Mouse (Mus musculus): ENCODE measurements around the gene Slc48a1.

The Slc48a1 gene

DNA sequence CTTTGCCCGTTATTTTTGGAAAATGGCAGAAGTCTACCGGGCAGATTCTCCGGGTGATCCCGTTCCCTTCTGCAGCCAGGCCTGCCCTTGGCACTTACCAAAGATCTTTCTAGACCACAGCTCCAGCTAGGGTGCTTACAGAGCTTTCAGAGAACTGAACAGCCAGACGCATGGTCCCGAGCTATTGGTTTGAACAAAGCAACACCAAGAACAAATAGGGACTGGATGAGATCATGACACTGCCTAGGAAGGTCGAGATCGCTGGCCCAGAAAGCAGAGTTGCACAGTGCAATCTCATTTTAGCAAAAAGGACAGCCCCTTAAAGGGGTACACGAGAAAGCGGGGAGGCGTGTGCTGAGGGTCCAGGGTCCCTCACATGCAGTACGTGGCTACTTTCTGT is 45.2 kb downstream of the Slc48a1 start:
- in situ Hi-C loops (cut with MboI, MseI) = loop anchor here in 1 of 2 experiments (10.0 kb wide), 1 partner anchor 1119 kb away; no protein-coding TSS in a partner anchor

DNA sequence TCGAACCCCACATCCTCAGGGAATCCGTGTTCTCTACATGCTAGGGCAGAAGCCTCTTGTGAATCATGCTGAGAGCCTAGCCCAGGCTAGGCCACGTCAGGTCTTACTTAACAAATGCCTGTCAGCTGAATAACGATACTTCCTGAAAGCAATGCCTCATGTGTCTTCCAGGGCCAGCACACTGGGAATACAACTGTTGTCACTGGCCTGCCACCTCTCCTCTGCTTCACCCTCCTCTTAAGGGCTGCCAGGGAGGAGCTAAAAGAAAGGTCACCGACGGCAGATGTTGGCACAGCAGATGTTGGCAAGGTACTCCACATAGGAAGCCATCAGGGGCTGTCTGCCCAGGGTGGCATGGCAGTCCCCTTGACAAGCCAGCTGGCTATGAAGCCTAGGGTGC is 45.7 kb downstream of the Slc48a1 start:
- in situ Hi-C loops (cut with MboI, MseI) = loop anchor here in 1 of 2 experiments (10.0 kb wide), 1 partner anchor 1119 kb away; no protein-coding TSS in a partner anchor

DNA sequence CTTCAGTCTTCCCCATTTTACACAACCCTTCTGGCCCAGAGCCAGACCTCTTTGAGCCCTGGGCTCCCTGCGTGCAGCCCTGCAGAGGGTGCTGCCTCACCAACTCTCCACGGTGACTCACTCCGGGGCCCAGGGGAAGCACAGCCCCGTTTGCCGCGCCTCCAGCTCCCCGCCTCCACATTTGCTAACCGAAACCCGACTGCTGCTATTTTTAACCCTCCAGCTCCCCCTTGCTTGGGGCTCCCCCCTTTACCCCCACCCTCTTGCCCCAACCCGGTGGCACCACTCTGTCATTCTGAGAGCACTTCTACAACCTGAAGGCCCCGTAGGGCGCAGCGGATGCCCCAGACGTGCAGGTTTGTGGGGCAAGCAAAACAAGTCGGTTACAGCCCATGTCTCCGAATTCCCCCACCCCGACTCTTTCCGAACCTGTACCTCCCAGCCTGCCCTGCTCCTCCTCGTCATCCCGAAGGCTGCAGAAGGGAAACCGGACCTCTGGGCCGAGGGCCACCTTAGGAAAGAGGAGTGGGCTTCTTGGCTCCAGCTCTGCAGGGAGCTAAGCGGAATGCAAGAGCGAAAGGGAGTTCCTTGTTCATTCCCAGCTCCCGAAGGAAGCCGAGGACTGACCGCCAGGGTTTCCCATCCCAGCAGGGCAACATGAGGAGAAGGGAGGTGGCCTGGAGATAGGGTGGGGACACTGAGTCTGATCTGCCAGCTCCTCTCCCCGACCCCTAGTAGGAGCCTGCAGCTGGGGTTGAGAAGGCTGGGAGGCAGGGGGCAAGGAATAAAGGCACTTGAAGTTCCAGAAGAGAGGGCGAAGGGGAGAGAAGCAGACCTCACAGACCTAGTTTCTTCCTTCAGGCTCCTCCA is 47.0 kb downstream of the Slc48a1 start:
- in situ Hi-C loops (cut with MboI, MseI) = loop anchor here in 1 of 2 experiments (10.0 kb wide), 1 partner anchor 1121 kb away; no protein-coding TSS in a partner anchor

DNA sequence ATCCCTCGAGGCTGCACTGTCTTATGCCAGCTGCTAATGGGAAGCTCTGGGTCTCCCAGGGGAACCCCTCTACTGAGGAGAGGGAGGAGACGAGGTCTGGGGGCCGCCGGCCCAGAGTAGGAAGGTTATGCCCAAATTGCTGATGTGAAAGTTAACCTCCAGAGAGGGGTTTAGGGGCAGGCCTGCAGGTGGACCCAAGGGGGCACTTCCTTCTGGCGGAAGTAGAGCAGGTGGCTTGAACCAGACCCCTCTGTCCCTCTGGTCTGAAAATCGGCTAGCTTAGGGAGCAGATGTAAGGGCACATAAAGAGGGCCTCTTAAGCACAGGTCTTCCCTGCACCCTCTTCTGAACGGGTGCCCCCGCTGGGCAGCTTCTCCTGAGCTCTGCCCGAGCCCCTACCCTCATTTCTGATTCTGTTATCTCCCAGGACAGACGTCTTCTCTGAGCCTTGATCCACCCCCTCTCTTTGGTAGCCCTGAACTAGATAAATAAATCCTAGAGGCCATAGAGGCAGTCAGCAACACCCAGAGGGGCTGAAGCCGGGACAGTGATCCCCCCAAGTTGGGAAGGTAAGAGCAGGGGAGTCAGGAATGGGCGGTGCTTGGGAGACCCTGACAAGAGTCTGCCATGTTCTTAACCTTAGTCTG is 47.7 kb downstream of the Slc48a1 start:
- in situ Hi-C loops (cut with MboI, MseI) = loop anchor here in 1 of 2 experiments (10.0 kb wide), 1 partner anchor 1121 kb away; no protein-coding TSS in a partner anchor

DNA sequence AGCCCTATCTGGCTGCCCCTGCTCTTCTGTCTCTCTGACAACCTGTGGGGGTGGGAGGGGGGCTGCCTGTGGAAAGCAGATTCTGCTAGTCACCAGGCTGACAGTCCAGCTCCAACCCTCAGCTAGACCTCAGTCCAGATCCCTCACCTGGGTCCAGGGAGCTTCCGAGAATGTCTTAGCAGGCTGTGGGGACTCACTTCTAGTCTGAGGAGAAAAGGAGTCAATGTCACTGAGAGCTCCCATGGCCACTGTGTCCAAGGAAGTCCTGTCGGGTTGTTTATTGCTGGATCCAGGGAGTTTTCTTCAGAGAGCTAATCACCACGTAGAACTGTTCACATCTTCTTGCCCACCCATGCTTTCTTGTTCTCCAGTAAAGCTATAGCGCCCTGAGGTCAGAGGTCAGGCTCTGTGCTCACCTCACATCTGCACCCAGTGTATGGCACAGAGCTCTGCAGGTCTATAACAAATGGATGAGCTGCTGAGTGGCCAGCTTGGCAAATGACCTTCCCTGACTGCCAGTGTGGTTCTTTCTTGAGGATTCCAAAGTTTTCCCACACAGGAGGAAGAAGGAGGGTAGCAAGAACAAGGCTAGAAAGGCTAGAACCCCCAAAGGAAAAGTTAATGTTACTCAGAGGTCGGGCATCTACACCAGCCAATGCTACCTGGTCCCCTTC is 48.4 kb downstream of the Slc48a1 start:
- in situ Hi-C loops (cut with MboI, MseI) = loop anchor here in 1 of 2 experiments (10.0 kb wide), 1 partner anchor 1122 kb away; no protein-coding TSS in a partner anchor

DNA sequence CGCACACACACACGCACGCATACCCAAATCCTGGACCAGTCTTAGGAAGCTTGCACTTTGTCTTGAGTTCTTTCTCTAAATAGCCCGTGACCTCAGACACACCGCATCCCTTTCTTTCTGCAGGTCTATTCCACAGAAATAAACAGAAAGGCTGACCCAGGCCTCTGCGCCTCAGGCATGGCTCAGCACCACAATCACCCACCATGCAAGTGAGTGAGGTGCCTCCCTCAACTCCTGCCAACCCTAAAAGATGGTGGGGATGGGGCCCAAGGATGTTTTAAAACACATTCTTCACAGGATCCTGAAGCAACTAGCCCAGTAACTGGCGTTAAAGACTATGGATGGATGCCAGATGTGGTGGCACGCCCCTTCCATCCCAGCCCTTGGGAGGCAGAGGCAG is 49.1 kb downstream of the Slc48a1 start:
- in situ Hi-C loops (cut with MboI, MseI) = loop anchor here in 1 of 2 experiments (10.0 kb wide), 1 partner anchor 1123 kb away; no protein-coding TSS in a partner anchor

DNA sequence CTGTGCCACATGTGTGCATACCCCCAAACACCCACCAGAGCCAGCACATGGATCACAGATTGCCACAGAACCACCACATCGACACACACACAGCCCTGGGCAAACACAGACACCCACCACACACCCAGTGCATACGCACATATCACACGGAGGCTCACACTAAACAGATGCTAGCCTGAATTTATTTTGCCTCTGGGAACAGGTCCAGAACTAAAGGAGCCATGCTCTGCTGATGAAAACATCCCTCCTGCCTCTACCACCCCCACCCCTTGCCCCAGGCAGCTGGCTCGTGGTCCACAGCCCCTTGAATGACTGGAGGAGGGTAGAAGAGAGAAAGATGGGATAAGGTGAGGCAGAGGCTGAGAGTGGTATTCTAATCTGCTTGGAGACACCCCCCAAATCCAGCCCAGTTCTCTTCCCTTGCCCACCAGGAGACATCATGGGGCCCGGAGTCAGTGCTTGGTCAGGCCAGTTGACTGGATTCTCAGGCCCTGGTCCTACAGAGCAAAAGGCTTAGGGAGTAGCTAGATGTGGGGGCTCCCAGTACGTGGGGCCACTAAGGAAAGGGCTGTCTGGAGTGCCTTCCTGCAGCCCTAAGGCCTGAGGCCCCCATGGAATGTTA is 50.0 kb downstream of the Slc48a1 start:
- in situ Hi-C loops (cut with MboI, MseI) = loop anchor here in 1 of 2 experiments (10.0 kb wide), 1 partner anchor 1124 kb away; no protein-coding TSS in a partner anchor

DNA sequence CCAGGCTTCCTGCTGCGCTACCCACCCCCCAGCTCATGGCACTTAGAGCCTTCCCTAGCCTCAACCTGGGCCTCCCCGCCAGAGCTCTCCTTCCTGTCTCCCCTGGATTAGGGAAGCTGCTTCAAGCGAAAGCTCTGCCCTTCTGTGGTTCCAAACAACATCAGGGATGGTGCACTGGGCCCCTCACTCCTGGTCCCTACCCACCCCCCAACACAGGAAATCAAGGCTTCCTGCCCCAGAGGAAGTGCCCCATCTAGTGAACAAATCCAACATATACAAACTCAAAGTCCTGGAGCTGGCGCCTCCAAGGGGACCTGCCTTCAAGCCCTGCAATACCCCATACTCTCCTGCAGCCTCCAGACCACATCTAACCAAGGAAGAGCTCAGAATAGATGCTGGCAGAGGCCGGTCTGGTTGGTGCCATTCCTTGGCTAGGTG is 50.6 kb downstream of the Slc48a1 start:
- in situ Hi-C loops (cut with MboI, MseI) = loop anchor here in 1 of 2 experiments (10.0 kb wide), 1 partner anchor 1124 kb away; no protein-coding TSS in a partner anchor

DNA sequence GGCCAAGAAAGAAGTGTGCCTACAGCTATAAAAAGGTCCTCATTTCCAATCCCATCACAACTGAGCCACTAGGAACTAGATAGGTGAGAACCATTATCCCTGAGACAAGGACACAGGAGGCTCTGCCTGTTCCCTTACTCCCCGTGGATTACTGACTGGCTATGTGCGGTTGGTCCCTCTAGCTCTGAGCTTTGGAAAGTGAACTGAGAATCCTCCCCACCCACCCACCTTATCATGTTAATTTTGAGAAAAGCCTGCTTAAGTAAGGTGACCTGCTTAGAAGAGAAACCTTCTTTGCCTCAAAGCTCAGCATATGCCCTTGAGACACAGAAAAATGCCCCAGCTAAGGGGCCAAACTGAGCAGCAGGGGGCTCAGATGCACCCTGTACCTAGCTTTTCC is 51.1 kb downstream of the Slc48a1 start:
- in situ Hi-C loops (cut with MboI, MseI) = loop anchor here in 1 of 2 experiments (10.0 kb wide), 1 partner anchor 1125 kb away; no protein-coding TSS in a partner anchor

DNA sequence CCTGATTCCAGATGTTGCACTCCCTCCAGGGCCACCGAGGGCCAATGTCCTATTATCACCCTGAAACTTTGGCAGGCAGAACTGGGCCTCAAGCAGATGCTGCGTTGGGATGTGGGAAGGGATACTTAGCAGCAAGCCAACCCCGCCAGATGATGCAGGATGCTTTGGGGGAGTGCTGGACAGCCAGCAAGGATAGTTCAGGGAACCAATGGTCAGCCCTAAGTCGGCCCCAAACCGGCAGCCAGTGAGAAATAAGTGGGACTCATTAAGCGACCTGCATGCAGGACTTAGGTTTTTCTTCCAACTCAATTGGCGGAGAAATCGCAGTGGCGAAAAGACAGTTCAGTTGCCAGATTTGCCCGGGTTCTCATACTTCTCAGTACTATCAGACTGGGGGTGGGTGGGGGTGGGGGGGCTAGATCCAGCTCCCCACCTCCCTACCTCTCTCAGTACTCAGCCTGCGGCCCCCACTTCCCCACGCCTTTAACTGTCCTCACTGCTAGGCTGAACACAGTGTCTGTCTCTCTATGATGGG is 52.0 kb downstream of the Slc48a1 start:
- in situ Hi-C loops (cut with MboI, MseI) = loop anchor here (10.0 kb wide), 2 partner anchors 366 to 456 kb away; no protein-coding TSS in a partner anchor

DNA sequence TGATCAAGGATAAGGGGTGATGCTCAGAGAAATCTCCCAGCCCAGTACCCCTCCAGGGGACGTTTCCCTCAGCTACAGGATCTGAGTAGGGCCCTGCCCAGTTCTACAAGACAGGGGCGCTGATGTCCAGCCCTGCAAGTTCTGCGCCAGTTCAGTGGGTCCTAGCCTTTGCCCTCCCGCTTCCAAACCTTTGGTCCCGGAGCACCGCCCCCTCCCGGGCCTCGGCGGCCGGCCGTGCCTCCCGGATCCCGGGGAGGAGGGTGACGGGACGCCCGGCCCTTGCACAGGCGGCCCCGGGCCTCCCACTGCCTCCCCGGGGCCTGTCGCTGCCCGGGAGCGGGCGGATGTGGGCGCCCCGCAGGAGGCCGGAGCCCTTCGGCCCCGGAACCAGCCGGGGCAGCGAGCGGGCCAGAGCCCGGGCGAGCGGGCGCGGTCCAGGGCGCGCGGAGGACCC is 52.5 kb downstream of the Slc48a1 start:
- in situ Hi-C loops (cut with MboI, MseI) = loop anchor here (10.0 kb wide), 2 partner anchors 366 to 456 kb away; no protein-coding TSS in a partner anchor

DNA sequence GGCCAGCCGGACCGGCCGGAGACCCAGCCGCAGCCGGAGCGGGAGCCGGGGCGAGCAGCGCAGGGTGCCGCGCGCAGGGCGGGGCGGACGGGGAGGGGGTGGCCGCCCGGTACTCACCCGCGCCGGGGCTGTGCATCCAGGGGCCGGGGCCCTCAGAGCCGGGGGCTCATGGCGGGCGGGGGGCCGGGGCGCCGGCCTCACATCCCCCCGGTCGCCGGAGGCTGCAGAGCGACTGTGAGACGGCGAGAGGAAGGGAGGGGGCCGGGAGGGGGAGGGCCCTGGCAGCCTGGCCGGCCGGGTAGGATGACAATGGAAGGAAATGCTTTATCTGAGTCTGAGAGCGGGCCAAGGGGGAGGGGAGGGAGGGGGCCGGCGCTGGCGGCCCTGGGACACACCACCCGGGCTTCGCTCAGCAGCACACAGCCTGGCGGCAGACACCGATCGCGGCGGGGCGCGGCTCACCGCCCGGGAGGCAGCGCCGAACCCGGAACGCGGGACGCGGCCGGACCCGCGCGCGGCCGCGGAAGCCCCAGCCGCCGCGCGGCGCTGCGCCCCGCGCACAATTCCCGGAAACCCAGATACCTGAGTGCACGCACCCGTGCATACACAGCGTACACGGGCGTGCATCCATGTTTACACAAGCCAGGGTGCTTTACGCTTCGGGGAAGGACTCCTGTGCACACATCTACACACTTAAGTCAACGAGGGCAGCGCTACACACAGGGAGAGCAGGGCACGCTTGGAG is 53.1 kb downstream of the Slc48a1 start:
- in situ Hi-C loops (cut with MboI, MseI) = loop anchor here (10.0 kb wide), 2 partner anchors 367 to 457 kb away; no protein-coding TSS in a partner anchor

DNA sequence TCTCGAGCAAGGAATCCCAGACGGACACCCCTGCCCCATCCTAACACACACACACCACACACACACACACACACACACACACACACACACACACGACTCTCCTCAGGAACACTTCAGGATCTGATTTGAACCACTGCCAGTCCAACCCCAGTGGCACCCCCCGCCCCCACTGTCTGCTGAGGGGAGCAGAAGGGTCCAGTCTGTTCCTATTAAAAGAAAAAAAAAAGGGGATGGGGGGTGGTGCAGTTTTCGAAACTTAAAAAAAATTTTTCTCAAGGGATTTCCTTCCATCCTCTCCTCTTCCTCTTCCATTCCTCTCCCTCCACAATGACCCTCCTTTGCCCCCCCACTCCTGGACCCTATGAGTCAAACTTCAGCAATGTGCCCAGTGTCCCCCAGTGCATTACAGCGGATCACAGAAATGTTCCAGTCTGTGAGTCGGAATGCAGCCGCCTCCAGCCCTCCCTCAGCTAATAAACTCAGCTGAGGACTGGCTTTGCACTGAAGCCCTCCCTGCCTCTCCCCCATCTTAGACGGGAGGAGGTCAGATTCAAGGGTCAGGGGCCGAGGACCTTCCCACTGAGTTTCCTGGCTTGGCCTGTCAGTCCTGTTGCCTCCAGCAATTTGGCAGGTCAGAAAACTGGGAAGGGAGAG is 53.8 kb downstream of the Slc48a1 start:
- in situ Hi-C loops (cut with MboI, MseI) = loop anchor here (10.0 kb wide), 2 partner anchors 367 to 457 kb away; no protein-coding TSS in a partner anchor

DNA sequence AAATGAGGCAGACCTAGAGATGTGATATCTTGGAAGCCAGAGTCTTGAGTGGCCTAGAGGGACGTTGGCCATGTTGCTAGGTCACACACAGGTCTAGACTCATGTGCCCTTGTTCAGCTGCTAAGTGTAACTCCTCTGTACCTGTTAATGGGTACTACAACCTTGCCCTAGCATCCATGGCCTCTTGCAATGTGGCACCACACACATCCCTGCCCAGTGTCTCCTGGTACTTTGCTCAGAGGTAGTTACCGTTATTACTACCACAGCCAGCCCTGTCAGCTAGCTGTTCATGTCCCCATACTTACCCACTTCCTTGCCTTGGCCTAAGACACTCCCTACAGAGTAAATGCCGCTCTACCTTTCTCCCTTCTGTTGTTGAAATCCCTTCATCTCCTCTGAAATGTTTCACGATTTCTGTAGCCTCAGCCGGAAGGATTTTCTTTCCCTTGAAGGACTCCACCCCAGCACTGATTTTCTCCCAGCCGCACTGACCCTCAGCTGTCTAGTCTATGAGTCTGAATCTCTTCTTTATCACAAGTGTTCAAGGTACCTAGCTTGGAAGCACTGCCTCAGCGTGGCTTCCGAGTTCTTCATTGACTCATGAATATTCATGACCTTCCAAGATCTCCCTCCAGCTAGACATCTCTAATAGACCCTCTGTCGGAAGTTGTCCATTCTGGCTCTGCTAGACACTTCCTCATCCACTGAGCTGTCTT is 54.6 kb downstream of the Slc48a1 start:
- in situ Hi-C loops (cut with MboI, MseI) = loop anchor here (10.0 kb wide), 2 partner anchors 368 to 458 kb away; no protein-coding TSS in a partner anchor

DNA sequence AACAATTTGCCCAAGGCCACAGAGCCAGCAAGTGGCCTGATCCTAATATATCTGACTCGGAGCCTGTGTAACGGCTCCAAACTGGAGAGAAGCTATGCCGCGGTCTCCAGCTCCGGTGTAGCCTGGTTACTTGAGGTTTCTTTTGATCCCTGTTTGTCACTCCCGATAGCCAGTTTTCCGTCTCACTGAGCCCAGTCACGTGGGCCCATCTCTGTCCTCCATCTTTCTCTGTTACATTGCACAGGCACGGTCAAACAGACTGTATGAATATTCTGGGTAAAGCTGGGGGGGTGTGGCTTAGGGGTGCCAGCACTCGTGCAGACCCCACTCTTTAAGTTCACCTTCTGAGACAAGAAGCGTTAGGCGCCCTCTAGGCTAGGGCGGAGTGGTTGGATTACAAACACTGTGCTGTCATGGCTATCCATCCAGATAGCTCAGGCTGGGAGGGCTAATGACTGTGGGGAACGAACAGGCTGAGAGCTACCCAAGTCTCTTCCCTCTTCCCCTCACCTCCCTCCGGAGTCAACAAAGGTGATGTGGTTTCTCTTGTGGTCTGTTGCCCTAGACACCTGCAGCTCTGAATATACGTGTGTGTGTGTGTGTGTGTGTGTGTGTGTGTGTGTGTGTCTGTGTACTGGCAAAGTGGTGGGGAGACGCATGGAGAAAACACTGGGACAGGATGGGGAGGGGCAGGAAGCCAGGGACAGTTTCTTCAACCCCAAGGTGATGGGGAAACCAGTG is 58.0 kb downstream of the Slc48a1 start:
- in situ Hi-C loops (cut with MboI, MseI) = loop anchor here (10.0 kb wide), 2 partner anchors 372 to 462 kb away; no protein-coding TSS in a partner anchor

DNA sequence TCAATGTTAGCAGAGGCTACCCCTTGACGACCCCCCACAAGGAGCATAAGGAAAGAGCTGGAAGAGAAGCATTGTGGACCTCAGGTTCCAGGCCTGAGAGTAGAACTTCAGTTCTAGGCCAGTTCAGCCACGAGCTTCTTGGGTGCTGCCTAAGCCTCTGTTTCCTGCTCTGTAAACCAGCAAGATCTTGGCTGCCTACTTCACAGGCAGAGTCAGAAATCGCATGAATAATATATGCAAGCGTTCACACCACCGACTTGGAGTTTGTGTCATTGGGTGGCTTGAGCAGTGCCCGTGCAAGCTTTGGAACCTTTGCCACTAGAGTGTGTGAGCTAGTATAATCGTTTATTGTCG is 58.6 kb downstream of the Slc48a1 start:
- in situ Hi-C loops (cut with MboI, MseI) = loop anchor here (10.0 kb wide), 2 partner anchors 372 to 462 kb away; no protein-coding TSS in a partner anchor

DNA sequence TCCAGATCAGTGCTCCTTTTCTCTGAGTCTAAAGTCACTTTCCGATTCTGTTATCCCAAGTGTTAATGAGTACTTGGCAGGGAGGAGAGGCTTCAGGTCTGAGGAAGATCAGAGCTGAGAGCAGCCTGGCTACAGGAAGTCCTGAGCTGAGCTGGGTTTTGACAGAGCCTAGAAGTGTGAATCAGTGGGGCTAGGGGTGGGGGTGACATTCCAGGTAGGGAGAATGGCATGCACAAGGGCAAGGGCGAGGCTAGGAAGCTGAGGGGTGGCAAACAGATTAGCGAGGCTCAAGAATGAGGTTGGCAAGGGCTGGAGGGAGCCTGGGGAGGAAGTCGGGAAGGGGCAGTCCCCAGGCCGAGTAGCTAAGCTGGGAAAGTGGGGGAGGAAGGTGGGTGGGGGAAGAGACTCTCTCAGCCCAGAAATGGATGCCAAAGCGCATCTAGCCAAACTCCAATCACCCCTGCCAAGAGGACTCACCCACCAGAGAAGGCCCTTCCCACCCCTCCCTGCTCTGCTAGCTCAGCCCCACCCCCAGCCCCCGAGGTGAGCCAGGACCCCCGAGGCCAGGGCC is 59.3 kb downstream of the Slc48a1 start:
- in situ Hi-C loops (cut with MboI, MseI) = loop anchor here (10.0 kb wide), 2 partner anchors 373 to 463 kb away; no protein-coding TSS in a partner anchor

Measured in T-helper 17 cell (primary cell).